Mouse (Mus musculus) heart, embryonic 15.5 days (tissue): ENCODE data around the gene Vti1a. TPM values are rescaled to one million over a fixed set of nuclear protein-coding genes. Genes with fewer than 3 reads are reported as not detected.

Experiments used
- ATAC-seq: fragments of 200-750 bp; cut with Nextera tagmentation; replicated peaks from 2 replicates; pipeline ENCODE4 v1.8.0; 2017; ENCODE audit warnings: low read depth, moderate TSS enrichment; ENCODE audit not compliant: insufficient number of reproducible peaks, insufficient read depth, low FRiP score
- H3K27ac ChIP-seq: fragments of 300-500 bp; sonication (generic); 2 replicates; pipeline ENCODE4 v1.5.1; 2015; ENCODE audit warnings: mild to moderate bottlenecking, inconsistent platforms
- H3K27me3 ChIP-seq: fragments of 300-500 bp; sonication (generic); 2 replicates; pipeline ENCODE4 v1.6.1; 2015; ENCODE audit warnings: inconsistent platforms
- H3K36me3 ChIP-seq: fragments of 300-500 bp; sonication (generic); 2 replicates; pipeline ENCODE4 v1.6.1; 2015; ENCODE audit warnings: mild to moderate bottlenecking, inconsistent platforms
- H3K4me1 ChIP-seq: fragments of 300-500 bp; sonication (generic); replicated peaks from 2 replicates; pipeline ENCODE4 v1.6.1; 2015; ENCODE audit warnings: inconsistent platforms
- H3K4me2 ChIP-seq: fragments of 300-500 bp; sonication (generic); 2 replicates; pipeline ENCODE4 v1.6.1; 2015; ENCODE audit warnings: inconsistent platforms, mild to moderate bottlenecking, moderate library complexity
- H3K4me3 ChIP-seq: fragments of 300-500 bp; sonication (generic); 2 replicates; pipeline ENCODE4 v1.5.1; 2015; ENCODE audit warnings: mild to moderate bottlenecking, inconsistent platforms
- H3K9ac ChIP-seq: fragments of 300-500 bp; sonication (generic); 2 replicates; pipeline ENCODE4 v1.6.1; 2015; ENCODE audit warnings: mild to moderate bottlenecking, inconsistent platforms
- H3K9me3 ChIP-seq: fragments of 300-500 bp; sonication (generic); replicated peaks from 2 replicates; pipeline ENCODE4 v1.6.1; 2016; ENCODE audit warnings: inconsistent platforms
- WGBS: fragments of 180-500 bp; shearing (Covaris S2); methylation state at CpG from one replicate; pipeline ENCODE4 v1.1.7; 2015; ENCODE audit warnings: mixed read lengths; 5-methylcytosine and 5-hydroxymethylcytosine counted together
- polyA plus RNA-seq: library from polyadenylated mRNA; unstranded; fragments of >200 nt; fragmentation: Nextera tagmentation; extraction: Ambion mirVana; gene quantifications from 2 replicates; pipeline ENCODE4 v1.2.1, GENCODE M21; 2015

Vti1a gene
- polyA plus RNA-seq, 1 experiment from 2014 or later, result 13.1 TPM

DNA sequence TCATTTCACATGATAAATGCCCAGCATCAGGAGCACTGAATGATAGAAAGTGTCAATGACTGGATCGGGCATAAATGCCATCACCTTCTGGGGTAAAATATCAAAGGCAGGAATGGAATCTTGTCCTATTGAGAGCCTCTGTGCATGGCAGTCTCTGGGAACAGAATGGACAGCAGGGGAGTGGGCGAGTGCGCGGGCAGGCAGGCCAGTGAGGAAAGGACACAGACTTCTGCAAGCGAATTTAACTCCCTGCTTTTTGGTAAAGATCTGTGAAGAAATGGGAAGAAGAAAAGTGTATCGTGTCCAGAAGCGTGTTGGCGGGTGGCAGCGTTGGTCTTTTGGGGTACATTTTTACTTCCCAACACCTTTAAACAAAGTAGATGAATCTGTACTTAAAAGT, 207.2 kb downstream of the Vti1a start:
- H3K9ac ChIP-seq, result no peak overlapping the region
- 68% methylated on average over 9 of the region's 9 CpGs for WGBS

GRCm38 (mm10) chr19:55524385-55524784, 208.3 kb downstream of the Vti1a start:
- Histone ChIP-seq H3K27me3 (no peaks in the 10 kb centered on the region), H3K4me2 (no peak overlapping the region), H3K9ac (no peak overlapping the region), H3K9me3 (no peaks in the 10 kb centered on the region), H3K36me3 (no peaks in the 10 kb centered on the region), H3K4me3 (no peak overlapping the region), H3K27ac (no peak overlapping the region), H3K4me1 (peaks cover 6% of the 10 kb centered on the region)
- WGBS, result 88% methylated on average over 7 of the region's 7 CpGs
- no peak for ATAC-seq

More for the DNA sequence above, 207.2 kb downstream of the Vti1a start:
- H3K27ac ChIP-seq, result no peak overlapping the region
- H3K27me3 ChIP-seq, result no peaks in the 10 kb centered on the region
- H3K4me3 ChIP-seq, result no peak overlapping the region
- no peak overlapping the region for H3K4me2 ChIP-seq
- peaks cover 6% of the 10 kb centered on the region for H3K4me1 ChIP-seq
- H3K9me3 ChIP-seq, result no peaks in the 10 kb centered on the region
- no peak for ATAC-seq
- H3K36me3 ChIP-seq, result no peaks in the 10 kb centered on the region

DNA sequence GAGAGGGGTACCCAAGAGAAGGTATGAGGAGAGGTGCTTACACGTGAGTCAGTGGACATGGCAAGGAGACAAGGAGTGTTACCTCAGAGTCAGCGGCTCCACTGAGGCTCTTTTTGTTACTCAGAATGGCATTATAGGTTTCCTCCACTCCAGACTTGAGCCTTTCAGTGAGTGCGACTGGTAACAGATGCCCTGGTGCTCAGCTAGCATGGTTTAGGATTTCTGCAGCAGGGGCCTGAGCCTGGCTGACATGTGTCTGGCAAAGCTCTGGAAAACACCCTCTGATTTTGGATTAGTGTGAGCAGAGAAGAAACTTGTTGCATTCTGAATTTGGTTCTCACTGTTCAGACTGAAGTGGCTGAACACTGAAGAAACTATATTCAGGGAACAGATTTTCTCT, 209.0 kb downstream of the Vti1a start:
- Histone ChIP-seq H3K9me3 (no peaks in the 10 kb centered on the region), H3K36me3 (no peaks in the 10 kb centered on the region), H3K4me2 (no peak overlapping the region), H3K27me3 (no peaks in the 10 kb centered on the region), H3K4me3 (no peak overlapping the region), H3K27ac (no peak overlapping the region), H3K4me1 (peaks cover 6% of the 10 kb centered on the region), H3K9ac (no peak overlapping the region)
- ATAC-seq, result no peak
- WGBS, result 54% methylated on average over 3 of the region's 3 CpGs

- H3K9me3 ChIP-seq, result no peaks in the 10 kb centered on the region
- WGBS, result 55% methylated on average over 2 of the region's 2 CpGs
- ATAC-seq, result no peak
- no peak overlapping the region for H3K9ac ChIP-seq
- H3K4me1 ChIP-seq, result peaks cover 2% of the 10 kb centered on the region
- H3K27ac ChIP-seq, result no peak overlapping the region
- no peaks in the 10 kb centered on the region for H3K27me3 ChIP-seq
- H3K4me3 ChIP-seq, result no peak overlapping the region
- H3K36me3 ChIP-seq, result no peaks in the 10 kb centered on the region
- no peak overlapping the region for H3K4me2 ChIP-seq
Observed at GRCm38 (mm10) chr19:55526717-55527235, 210.7 kb downstream of the Vti1a start.

GRCm38 (mm10) chr19:55530041-55530440, 213.9 kb downstream of the Vti1a start:
- 73% methylated on average over 3 of the region's 3 CpGs for WGBS
- Histone ChIP-seq H3K27ac (no peak overlapping the region), H3K9ac (no peak overlapping the region), H3K4me2 (no peak overlapping the region), H3K4me3 (no peak overlapping the region), H3K27me3 (no peaks in the 10 kb centered on the region), H3K4me1 (peaks cover 2% of the 10 kb centered on the region; the same call in 1 of the 2 replicates), H3K9me3 (no peaks in the 10 kb centered on the region), H3K36me3 (no peaks in the 10 kb centered on the region)
- ATAC-seq, result no peak

- Histone ChIP-seq H3K4me1 (no peaks in the 10 kb centered on the region), H3K9ac (no peak overlapping the region), H3K36me3 (no peaks in the 10 kb centered on the region), H3K9me3 (no peaks in the 10 kb centered on the region), H3K27ac (no peak overlapping the region), H3K27me3 (no peaks in the 10 kb centered on the region), H3K4me3 (no peak overlapping the region), H3K4me2 (no peak overlapping the region)
- ATAC-seq, result no peak
- WGBS, result 89% methylated on average over 3 of the region's 3 CpGs
Observed at GRCm38 (mm10) chr19:55532681-55533080, 216.6 kb downstream of the Vti1a start.

DNA sequence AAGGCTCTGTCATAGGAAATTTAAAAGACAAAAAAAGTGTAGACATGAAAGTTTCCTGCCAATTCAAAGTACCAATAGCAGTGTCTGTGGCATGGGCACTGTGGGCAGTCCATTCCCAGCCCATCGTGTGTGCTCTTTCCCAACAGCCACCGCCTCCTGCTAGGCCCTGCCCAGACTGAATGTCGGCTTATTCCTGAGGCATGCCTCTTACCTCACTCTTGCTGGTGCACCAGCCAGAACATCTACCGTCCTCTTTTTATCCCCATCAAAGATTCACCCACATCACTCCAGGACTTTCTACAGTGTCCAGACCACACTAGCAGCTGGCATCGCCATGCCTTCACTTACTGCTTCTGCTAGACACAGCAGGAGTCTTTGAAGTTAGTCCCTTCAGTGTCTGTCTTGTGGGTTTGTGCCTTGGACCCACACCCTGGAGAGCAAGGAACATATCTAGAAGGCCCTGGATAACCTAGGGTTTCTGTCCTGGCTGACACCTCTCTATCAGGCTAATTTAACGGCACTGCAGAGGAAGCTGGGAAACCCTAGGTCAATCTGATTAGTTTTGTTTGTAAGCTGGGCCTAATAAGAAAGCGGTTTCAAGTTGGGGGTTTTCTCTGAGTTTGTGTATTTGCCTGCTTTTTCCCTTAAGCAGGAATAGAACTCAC, 220.3 kb downstream of the Vti1a start:
- no peaks in the 10 kb centered on the region for H3K9me3 ChIP-seq
- H3K27me3 ChIP-seq, result no peaks in the 10 kb centered on the region
- H3K4me1 ChIP-seq, result no peaks in the 10 kb centered on the region
- H3K4me3 ChIP-seq, result no peak overlapping the region
- no peak overlapping the region for H3K27ac ChIP-seq
- no peaks in the 10 kb centered on the region for H3K36me3 ChIP-seq
- no peak for ATAC-seq
- 78% methylated on average over 7 of the region's 7 CpGs for WGBS
- H3K4me2 ChIP-seq, result no peak overlapping the region
- H3K9ac ChIP-seq, result no peak overlapping the region

DNA sequence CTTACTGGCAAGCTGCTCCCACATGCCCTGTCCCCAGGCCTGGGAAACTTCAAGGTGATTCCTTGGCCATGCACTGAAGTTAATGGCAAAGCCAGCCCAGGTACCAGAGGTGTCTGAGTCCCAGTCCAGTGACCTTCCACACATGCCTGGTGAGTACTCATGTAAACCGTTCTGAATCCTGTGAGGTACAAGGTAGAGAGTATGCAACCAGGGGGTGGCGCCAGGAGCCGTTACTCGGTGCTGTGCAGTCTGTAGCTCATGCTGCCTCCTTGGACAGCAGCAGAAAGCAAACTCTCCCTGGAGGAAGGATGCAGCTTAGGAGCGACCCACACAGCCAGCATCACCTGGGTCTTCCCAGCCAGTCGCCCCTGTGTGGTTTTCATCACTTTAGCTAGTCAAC, 221.6 kb downstream of the Vti1a start:
- Histone ChIP-seq H3K9me3 (no peaks in the 10 kb centered on the region), H3K27ac (no peak overlapping the region), H3K4me1 (peaks cover 9% of the 10 kb centered on the region), H3K9ac (no peak overlapping the region), H3K27me3 (no peaks in the 10 kb centered on the region), H3K4me2 (no peak overlapping the region), H3K4me3 (no peak overlapping the region), H3K36me3 (no peaks in the 10 kb centered on the region)
- ATAC-seq, result no peak
- 29% methylated on average over 6 of the region's 6 CpGs for WGBS

GRCm38 (mm10) chr19:55541641-55542040, 225.5 kb downstream of the Vti1a start:
- Histone ChIP-seq H3K4me2 (no peak overlapping the region), H3K36me3 (no peaks in the 10 kb centered on the region), H3K4me1 (peaks cover 17% of the 10 kb centered on the region), H3K27ac (no peak overlapping the region), H3K4me3 (no peak overlapping the region), H3K27me3 (no peaks in the 10 kb centered on the region), H3K9ac (no peak overlapping the region; the same call in 1 of the 2 replicates), H3K9me3 (no peaks in the 10 kb centered on the region)
- 69% methylated on average over 5 of the region's 5 CpGs for WGBS
- no peak for ATAC-seq

- Histone ChIP-seq H3K4me1 (peaks cover 17% of the 10 kb centered on the region), H3K27ac (no peak overlapping the region), H3K36me3 (no peaks in the 10 kb centered on the region), H3K27me3 (no peaks in the 10 kb centered on the region), H3K4me3 (no peak overlapping the region), H3K4me2 (no peak overlapping the region), H3K9me3 (no peaks in the 10 kb centered on the region), H3K9ac (no peak overlapping the region)
- 44% methylated on average over 6 of the region's 6 CpGs for WGBS
- ATAC-seq, result peak; percentile 36
Observed at GRCm38 (mm10) chr19:55542461-55542860, 226.4 kb downstream of the Vti1a start.

DNA sequence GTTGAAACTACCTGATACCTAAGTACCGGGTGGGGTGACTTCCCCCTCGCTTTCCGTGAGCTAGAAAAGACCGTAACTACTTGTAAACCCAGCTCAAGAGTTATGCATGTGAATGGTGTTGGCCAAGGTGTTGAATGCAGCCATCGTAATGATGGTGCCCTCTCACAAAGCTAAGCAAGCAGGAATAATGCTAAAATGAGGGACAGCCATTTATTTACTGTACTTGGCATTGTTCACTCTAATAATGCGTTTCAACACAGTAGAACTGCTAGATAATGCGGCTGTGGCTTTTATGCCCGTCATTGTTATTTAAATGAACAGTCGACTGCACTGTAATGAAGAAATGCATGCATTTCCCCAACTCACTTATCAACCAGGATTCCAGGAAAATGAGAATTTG, 227.1 kb downstream of the Vti1a start:
- Histone ChIP-seq H3K9me3 (no peaks in the 10 kb centered on the region), H3K27ac (no peak overlapping the region), H3K4me3 (no peak overlapping the region), H3K9ac (no peak overlapping the region), H3K4me2 (no peak overlapping the region), H3K27me3 (no peaks in the 10 kb centered on the region), H3K4me1 (peaks cover 18% of the 10 kb centered on the region), H3K36me3 (no peaks in the 10 kb centered on the region)
- no peak for ATAC-seq
- WGBS, result 81% methylated on average over 9 of the region's 9 CpGs

GRCm38 (mm10) chr19:55544498-55544897, 228.4 kb downstream of the Vti1a start:
- Histone ChIP-seq H3K27ac (no peak overlapping the region), H3K27me3 (no peaks in the 10 kb centered on the region), H3K9ac (no peak overlapping the region), H3K4me2 (no peak overlapping the region), H3K4me3 (no peak overlapping the region), H3K9me3 (no peaks in the 10 kb centered on the region), H3K36me3 (no peaks in the 10 kb centered on the region), H3K4me1 (peaks cover 21% of the 10 kb centered on the region)
- no peak for ATAC-seq
- 43% methylated on average over 5 of the region's 5 CpGs for WGBS
